Mouse (Mus musculus) ovary, adult 18-20 months (tissue): ENCODE measurements around the gene Ptpre.
"Not testable (repeated sequence)": the region's sequence is repeated elsewhere in the genome, so short reads cannot be mapped to it uniquely, and the experiment has no call there.

Experiments
- DNase-seq: peaks from one replicate; pipeline ENCODE4 v3.0.0; 2022; ENCODE audit warnings: low spot score, mixed read lengths

The Ptpre gene

DNA sequence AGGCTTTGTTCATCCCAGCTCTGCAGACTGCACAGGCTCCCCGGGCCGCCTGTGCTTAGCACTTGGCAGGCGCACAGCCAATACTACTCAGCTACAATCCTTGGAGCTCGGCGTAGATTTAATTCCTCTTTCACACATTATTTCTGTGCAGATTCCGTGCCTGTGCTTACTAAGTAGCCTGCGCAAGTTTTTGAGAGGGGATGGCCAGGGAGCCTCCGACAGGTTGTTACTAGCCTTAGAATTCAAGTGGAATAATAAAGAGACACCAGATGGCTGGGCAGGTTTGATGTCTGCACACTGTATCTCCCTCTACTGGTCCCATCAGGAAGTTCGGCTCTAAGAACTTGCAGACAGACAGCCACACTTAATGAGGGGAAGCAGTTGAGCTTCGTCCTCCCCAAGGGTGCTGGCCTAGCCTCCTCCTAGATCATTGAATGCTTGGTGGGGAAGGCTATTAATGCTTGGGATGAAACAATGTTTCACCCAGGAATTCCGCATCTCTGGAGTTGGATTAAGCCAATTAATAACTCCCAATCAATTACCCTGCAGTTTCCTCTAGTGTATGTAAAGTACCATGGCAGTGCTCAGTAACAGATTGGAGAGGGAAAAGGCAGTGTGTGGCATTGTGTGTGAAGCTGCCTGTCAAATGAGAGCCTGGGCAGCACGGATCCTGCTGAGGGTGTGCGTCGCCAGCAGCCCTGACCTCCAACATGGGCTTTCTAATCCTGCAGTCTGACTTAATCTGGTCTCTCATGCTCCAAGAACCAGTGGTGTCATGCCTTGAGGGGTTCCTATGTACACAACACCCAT lies 104.6 kb downstream of the Ptpre start:
- no peak for DNase-seq

DNA sequence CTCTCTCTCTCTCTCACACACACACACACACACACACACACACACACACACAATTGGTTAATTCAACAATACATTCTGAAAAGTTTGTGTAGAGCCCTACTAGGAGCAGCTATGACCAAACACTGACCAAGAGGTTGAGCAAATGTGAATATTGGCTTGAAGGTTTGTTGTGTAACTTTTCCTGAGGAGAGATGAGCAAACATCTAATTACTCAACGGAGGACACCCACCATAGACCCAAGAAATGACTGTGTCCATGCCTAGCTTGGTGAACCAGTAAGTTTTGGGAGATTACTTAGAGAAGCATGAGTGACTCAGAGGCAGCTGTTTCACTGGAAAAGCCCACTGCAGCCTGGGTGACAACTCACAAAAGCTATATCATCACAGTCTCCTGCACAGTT lies 107.2 kb downstream of the Ptpre start:
- no peak for DNase-seq

GRCm38 (mm10) chr7:135646976-135647375 lies 109.7 kb downstream of the Ptpre start:
- DNase-seq, result no peak

DNA sequence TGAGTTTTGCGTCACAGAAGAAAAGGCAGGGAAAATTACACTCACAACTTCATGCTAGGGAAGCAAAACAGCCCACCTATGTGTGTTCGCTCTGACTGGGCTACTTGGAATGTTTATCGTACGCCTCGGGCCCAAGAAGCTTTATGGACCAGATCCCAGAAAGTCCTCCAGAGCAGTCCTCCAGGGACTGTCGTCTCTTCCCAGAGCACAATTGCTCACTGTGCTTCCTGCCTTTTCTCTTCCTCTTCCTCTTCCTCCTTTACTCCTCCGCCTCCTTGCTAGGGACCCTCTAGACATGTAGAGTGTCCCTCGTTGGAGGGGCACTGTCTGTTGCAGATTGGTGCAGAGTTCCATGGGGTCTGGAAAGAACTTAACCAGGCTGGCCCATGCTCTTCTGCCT lies 111.5 kb downstream of the Ptpre start:
- DNase-seq, result no peak

DNA sequence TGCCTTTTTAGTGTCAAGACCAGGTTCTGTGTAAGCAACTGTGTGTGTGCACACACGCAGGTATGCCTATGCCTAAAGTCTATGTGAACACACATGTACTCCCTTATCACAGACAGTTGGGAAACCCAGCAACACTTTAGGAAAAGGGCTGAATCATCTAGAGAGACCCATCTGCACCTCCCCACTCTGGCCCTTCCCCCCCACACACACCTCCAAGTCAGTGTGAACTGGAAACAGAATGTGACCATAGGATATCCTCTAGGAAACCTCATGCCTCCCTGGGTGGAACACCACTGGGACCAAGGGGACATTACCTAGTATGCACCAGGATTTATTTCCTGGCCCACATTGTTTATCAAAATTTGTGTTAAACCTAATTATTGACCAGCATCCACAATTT lies 112.0 kb downstream of the Ptpre start:
- DNase-seq, result no peak

DNA sequence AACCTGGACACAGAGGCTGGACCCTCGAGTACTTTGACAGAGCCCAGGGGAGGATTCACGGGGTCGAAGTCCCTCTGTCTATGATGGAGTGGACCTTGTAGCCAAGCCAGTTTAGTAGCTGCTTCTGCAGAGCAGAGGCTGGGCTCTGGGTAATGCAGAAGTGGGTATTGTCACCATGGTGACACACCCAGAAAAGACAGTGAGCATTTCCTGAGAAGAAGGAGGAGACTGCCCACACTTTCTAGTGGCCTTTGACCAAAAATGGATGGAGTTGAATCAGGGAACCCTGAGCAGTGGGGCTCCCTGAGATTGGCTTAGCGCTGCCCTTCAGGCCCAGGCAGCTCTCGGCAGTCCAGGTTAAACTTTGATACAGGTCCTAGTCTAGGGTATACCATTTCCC lies 112.8 kb downstream of the Ptpre start:
- DNase-seq, result no peak

DNA sequence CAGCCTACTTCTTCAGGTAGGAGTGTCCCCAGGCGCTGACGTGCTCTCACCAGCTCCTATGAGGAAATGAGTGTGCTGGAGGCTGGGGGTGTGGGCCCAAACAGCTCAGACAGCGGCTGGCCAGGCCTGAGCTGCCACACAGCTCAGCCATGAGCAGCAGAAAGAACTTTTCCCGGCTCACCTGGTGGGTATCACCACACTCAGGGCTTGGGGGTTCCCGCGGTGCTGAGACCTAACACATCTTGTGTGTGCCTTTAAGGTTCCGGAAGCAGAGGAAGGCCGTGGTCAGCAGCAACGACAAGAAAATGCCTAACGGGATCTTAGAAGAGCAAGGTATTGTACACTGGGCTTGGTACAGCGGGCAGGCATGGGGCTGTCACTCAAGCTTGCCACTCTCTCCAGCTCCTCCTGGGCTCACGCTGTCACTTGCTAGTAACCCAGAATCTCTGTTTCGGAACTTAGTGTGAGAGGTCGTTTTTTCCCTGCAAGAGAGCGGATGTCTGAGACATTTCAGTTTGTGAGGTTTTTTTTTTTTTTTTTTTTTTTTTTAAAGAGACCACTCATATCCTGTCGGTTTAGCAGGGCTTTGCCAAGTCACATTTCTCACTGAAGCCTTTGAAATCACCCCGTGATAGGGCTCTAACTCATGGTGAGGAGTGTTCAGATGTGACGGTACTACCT lies 114.7 kb downstream of the Ptpre start:
- DNase-seq, result no peak

- DNase-seq, result no peak
Observed at GRCm38 (mm10) chr7:135652781-135653180, 115.5 kb downstream of the Ptpre start.

- DNase-seq, result no peak
Observed at GRCm38 (mm10) chr7:135653601-135654000, 116.3 kb downstream of the Ptpre start.

- DNase-seq, result no peak
Observed at GRCm38 (mm10) chr7:135654288-135654687, 117.0 kb downstream of the Ptpre start.

GRCm38 (mm10) chr7:135655113-135655512 lies 117.8 kb downstream of the Ptpre start:
- DNase-seq, result no peak

DNA sequence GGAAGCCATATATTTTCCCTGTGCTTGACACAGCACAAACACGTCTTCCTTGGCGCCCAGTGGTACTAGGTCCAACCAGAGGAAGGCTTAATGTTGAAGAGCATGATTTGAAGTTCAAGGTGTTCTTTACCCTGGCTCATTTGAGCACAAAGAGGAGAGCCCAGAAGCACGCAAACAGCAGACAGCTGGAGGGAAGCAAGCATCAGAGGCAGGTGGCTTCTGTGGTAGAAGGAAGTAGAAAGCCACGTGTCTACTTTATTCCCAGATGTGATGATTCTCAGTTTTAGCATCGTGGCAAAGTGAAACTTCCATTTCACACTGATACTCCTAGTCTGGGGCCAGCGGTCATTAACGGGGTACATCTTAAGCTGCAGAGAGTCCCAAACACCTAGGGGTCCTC lies 120.9 kb downstream of the Ptpre start:
- no peak for DNase-seq

DNA sequence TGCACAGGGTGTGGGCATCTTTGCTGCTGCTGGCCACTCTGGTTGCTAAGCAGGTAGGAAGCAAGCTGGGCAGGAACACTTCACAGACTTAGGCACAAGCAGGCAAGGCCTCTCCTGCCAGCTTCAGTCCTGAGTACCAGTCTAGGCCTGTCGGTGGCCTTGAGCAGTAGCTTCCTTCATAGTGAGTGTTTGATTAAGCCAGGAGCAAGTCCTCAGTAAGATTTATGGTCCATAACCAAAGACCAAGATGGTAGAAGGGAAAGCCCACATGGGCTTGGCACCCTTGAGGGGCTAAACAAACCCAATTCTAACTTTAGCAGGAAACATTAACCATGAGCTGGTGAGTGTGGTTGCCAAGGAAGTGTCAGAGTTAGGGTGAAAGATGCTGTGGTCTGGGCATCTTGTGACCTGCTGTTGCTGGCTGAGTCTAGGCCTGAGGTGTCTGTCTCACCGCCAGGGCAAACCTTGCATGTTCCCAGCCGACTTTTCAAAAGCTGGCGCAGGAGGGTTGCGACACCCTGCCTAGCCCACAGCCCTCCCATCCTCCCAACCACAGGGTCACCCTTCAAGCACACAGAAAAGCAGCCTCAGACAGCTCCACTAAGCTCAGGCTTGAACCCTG lies 122.1 kb downstream of the Ptpre start:
- no peak for DNase-seq

GRCm38 (mm10) chr7:135660314-135660713 lies 123.0 kb downstream of the Ptpre start:
- no peak for DNase-seq

DNA sequence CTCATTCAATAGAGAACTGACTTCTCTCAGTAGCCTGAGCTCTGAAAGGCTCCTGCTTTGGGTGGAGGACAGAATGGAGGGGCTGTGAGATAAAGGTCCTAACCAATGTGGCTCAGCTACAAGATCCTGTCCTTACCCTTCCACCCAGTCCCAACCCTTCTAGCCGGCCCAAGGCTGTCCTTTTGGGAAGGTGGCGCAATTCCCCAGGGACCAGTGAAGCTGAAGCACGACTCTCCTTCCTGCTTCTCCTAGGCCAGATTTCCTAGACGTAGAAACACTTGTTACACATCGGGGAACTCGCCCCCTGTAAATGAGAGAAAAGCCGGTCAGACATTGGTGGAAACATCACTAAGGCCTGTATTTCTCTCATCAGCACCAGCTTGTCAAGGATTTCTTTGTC lies 126.9 kb downstream of the Ptpre start:
- no peak for DNase-seq

GRCm38 (mm10) chr7:135666314-135666713 lies 129.0 kb downstream of the Ptpre start:
- DNase-seq, result no peak

- no peak for DNase-seq
Observed at GRCm38 (mm10) chr7:135668852-135669739, 131.8 kb downstream of the Ptpre start.

DNA sequence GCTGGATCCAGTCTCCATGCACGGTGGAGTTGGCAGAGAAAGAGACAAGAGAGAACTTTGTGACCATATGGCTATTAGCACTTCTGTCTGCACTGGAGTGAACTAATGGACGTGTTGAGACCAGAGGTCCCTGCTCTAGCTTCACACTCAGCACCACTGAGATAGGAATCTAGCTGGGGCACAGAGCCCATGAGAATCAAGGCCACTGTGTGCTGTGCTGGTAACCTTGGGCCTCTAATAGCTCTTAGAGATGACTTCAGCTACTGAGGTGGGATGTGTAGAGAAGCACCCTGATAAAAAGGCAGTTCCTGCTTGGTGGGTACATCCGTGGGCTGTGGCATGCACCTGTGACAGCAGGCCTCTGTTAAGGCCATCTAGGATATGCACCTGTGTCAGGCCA lies 136.3 kb downstream of the Ptpre start:
- no peak for DNase-seq

DNA sequence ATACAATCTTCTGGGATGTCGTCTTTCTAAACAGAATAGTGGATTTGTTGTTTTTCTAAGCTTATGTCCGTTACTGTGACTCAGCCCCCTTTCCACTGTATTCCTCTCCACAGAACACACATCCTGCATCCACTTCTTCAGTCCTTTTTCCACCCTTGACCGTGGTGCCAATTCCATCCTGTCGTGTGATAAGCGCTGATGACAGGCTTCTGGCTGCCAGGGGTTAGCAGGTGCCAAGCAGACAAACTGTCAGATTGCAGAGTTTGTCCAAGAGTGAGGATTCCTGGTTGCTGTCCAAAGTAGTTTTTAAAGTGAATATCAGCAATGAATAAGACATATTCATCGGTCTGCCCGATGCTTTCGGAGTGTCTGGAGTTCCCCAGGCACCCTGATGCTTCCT lies 139.4 kb downstream of the Ptpre start:
- DNase-seq, result no peak

DNA sequence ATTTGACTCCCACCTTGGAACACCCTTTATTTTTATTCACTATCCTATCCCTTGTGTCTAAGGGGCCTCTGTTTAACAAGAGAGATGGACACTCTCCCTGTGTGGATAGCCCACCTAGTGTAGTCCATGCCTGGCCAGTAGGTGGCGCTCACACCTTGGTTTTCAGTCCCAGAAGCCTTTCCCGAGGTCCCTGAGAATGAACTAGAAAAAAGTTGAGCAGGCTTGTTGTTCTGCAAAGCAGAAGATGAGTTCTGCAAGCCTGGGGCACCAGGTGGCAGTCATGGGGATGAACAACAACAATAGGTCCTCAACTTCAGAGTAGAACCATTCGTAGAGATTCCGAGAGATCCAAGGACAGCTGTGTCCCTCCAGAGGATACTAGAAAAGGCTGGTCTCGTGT lies 143.1 kb downstream of the Ptpre start:
- no peak for DNase-seq

GRCm38 (mm10) chr7:135684098-135684497 lies 146.8 kb downstream of the Ptpre start:
- not testable (repeated sequence) for DNase-seq

GRCm38 (mm10) chr7:135684938-135685337 lies 147.7 kb downstream of the Ptpre start:
- no peak for DNase-seq
